Mouse (Mus musculus): ENCODE data around the gene Arhgef28.

Arhgef28 gene

GRCm38 (mm10) chr13:97898590-97898989 lies 307.6 kb downstream of the Arhgef28 start:
- DNase-seq: peak; percentile 38

GRCm38 (mm10) chr13:97893031-97893825 lies 313.0 kb downstream of the Arhgef28 start:
- DNase-seq: peak; percentile 41

- no peak for DNase-seq
These were observed 314.0 kb downstream of the Arhgef28 start for GRCm38 (mm10) chr13:97892089-97892884.

GRCm38 (mm10) chr13:97888046-97888445 lies 318.2 kb downstream of the Arhgef28 start:
- no peak for DNase-seq

- DNase-seq: no peak
These were observed 318.7 kb downstream of the Arhgef28 start for GRCm38 (mm10) chr13:97887558-97887957.

- no peak for DNase-seq
These were observed 322.6 kb downstream of the Arhgef28 start for GRCm38 (mm10) chr13:97883629-97884028.

GRCm38 (mm10) chr13:97876450-97876849 lies 329.8 kb downstream of the Arhgef28 start:
- DNase-seq: no peak

- DNase-seq: peak; percentile 54
These were observed 330.2 kb downstream of the Arhgef28 start for GRCm38 (mm10) chr13:97876031-97876430.

GRCm38 (mm10) chr13:97869428-97869827 lies 336.8 kb downstream of the Arhgef28 start:
- DNase-seq: no peak

GRCm38 (mm10) chr13:97867322-97867962 lies 338.8 kb downstream of the Arhgef28 start:
- DNase-seq: peak; percentile 67

- no peak for DNase-seq
These were observed 347.2 kb downstream of the Arhgef28 start for GRCm38 (mm10) chr13:97859071-97859470.

GRCm38 (mm10) chr13:97857860-97858259 lies 348.4 kb downstream of the Arhgef28 start:
- DNase-seq: no peak

GRCm38 (mm10) chr13:97853356-97853968 lies 352.8 kb downstream of the Arhgef28 start:
- DNase-seq: peak; percentile 25

All from kidney, postnatal 14 days (tissue).